Mouse (Mus musculus) intestine, postnatal 0 days (tissue): ENCODE data around the gene Iqschfp. TPM values are rescaled to one million over a fixed set of nuclear protein-coding genes. Genes with fewer than 3 reads are reported as not detected.

Experiments
- ATAC-seq: fragments of 200-750 bp; cut with Nextera tagmentation; 2 replicates; pipeline ENCODE4 v1.8.0; 2017; ENCODE audit warnings: mild to moderate bottlenecking, moderate TSS enrichment, moderate library complexity
- H3K27ac ChIP-seq: fragments of 300-500 bp; sonication (generic); 2 replicates; pipeline ENCODE4 v1.5.1; 2014; ENCODE audit warnings: mild to moderate bottlenecking, low read depth, low read length, moderate library complexity
- H3K27me3 ChIP-seq: fragments of 300-500 bp; sonication (generic); replicated peaks from 2 replicates; pipeline ENCODE4 v1.6.1; 2014; ENCODE audit warnings: low read length, mixed read lengths; ENCODE audit not compliant: control insufficient read depth, insufficient read depth
- H3K36me3 ChIP-seq: fragments of 300-500 bp; sonication (generic); 2 replicates; pipeline ENCODE4 v1.6.1; 2014; ENCODE audit warnings: mild to moderate bottlenecking, moderate library complexity; ENCODE audit not compliant: control insufficient read depth, insufficient read depth
- H3K4me1 ChIP-seq: fragments of 300-500 bp; sonication (generic); replicated peaks from 2 replicates; pipeline ENCODE4 v1.6.1; 2014; ENCODE audit warnings: antibody characterized with exemption, low read length, mixed read lengths; ENCODE audit not compliant: control insufficient read depth, insufficient read depth
- H3K4me2 ChIP-seq: fragments of 300-500 bp; sonication (generic); replicated peaks from 2 replicates; pipeline ENCODE4 v1.6.1; 2014; ENCODE audit warnings: low read depth, mild to moderate bottlenecking, moderate library complexity
- H3K4me3 ChIP-seq: fragments of 300-500 bp; sonication (generic); 2 replicates; pipeline ENCODE4 v1.5.1; 2014; ENCODE audit warnings: low read depth, low read length
- H3K9ac ChIP-seq: fragments of 300-500 bp; sonication (generic); 2 replicates; pipeline ENCODE4 v1.6.1; 2014; ENCODE audit warnings: mild to moderate bottlenecking, low read depth, low read length
- H3K9me3 ChIP-seq: fragments of 300-500 bp; sonication (generic); 2 replicates; pipeline ENCODE4 v1.6.1; 2016; ENCODE audit warnings: mixed run types; ENCODE audit not compliant: control insufficient read depth
- CTCF ChIP-seq: sonication (generic); IDR thresholded peaks from 2 replicates; pipeline ENCODE4 v1.5.1; 2016; ENCODE audit warnings: low read depth, mild to moderate bottlenecking, control low read depth, antibody characterized with exemption, moderate library complexity
- WGBS: fragments of 180-500 bp; shearing (Covaris S2); extraction: QIAGEN DNeasy Blood & Tissue Kit; methylation state at CpG from one replicate; pipeline ENCODE4 v1.1.7; 2014; 5-methylcytosine and 5-hydroxymethylcytosine counted together
- polyA plus RNA-seq: library from polyadenylated mRNA; unstranded; fragments of >200 nt; fragmentation: Nextera tagmentation; extraction: Ambion mirVana; gene quantifications from 2 replicates; pipeline ENCODE4 v1.2.1, GENCODE M21; 2015

Iqschfp gene
- polyA plus RNA-seq, 1 experiment from 2014 or later: 0.37 TPM

- Histone ChIP-seq H3K9ac (no peak overlapping the region), H3K27ac (no peak overlapping the region), H3K4me1 (0 out of 2 replicates have a peak, but pooled peaks cover 7% of the 10 kb centered on the region), H3K36me3 (no peaks in the 10 kb centered on the region), H3K9me3 (no peaks in the 10 kb centered on the region), H3K4me3 (no peak overlapping the region), H3K27me3 (no peaks in the 10 kb centered on the region), H3K4me2 (no peak overlapping the region)
- no peak for ATAC-seq
- TF ChIP-seq CTCF: no peak
- WGBS: 48% methylated on average over 5 of the region's 5 CpGs
Measured at GRCm38 (mm10) chr3:68488316-68488715, 596.3 kb downstream of the Iqschfp start.

- H3K36me3 ChIP-seq: no peaks in the 10 kb centered on the region
- 0 out of 2 replicates have a peak, but pooled peaks cover 8% of the 10 kb centered on the region for H3K4me1 ChIP-seq
- H3K9ac ChIP-seq: no peak overlapping the region
- H3K27me3 ChIP-seq: peaks cover 6% of the 10 kb centered on the region; the same call in 1 of the 2 replicates
- no peak for ATAC-seq
- H3K4me3 ChIP-seq: no peak overlapping the region
- TF ChIP-seq CTCF: no peak
- H3K4me2 ChIP-seq: no peak overlapping the region
- H3K27ac ChIP-seq: no peak overlapping the region
- WGBS: 77% methylated on average over 6 of the region's 6 CpGs
- H3K9me3 ChIP-seq: no peaks in the 10 kb centered on the region
Measured at GRCm38 (mm10) chr3:68491516-68491915, 599.5 kb downstream of the Iqschfp start.

GRCm38 (mm10) chr3:68492066-68492465, 600.0 kb downstream of the Iqschfp start:
- Histone ChIP-seq H3K4me3 (no peak overlapping the region), H3K36me3 (no peaks in the 10 kb centered on the region), H3K27ac (no peak overlapping the region; the same call in 1 of the 2 replicates), H3K4me1 (0 out of 2 replicates have a peak, but pooled peaks cover 8% of the 10 kb centered on the region), H3K9ac (no peak overlapping the region), H3K4me2 (peak overlapping the region; percentile 98; the same call in 1 of the 2 replicates), H3K27me3 (peaks cover 6% of the 10 kb centered on the region; the same call in 1 of the 2 replicates), H3K9me3 (no peaks in the 10 kb centered on the region)
- WGBS: 45% methylated on average over 1 of the region's 1 CpGs
- no peak for ATAC-seq
- no peak for TF ChIP-seq CTCF

GRCm38 (mm10) chr3:68492513-68492912, 600.5 kb downstream of the Iqschfp start:
- no peak overlapping the region for H3K9ac ChIP-seq
- TF ChIP-seq CTCF: no peak
- H3K4me2 ChIP-seq: peak overlapping the region; percentile 98
- H3K27me3 ChIP-seq: peaks cover 6% of the 10 kb centered on the region; the same call in 1 of the 2 replicates
- H3K36me3 ChIP-seq: no peaks in the 10 kb centered on the region
- H3K4me3 ChIP-seq: peak overlapping the region; percentile 72
- no peaks in the 10 kb centered on the region for H3K9me3 ChIP-seq
- 34% methylated on average over 3 of the region's 3 CpGs for WGBS
- no peak for ATAC-seq
- 0 out of 2 replicates have a peak, but pooled peaks cover 8% of the 10 kb centered on the region for H3K4me1 ChIP-seq
- H3K27ac ChIP-seq: peak overlapping the region; percentile 57

GRCm38 (mm10) chr3:68493170-68493585, 601.1 kb downstream of the Iqschfp start:
- peak overlapping the region; percentile 85 for H3K9ac ChIP-seq
- H3K27ac ChIP-seq: peak overlapping the region; percentile 93
- H3K4me2 ChIP-seq: peak overlapping the region; percentile 98
- H3K36me3 ChIP-seq: no peaks in the 10 kb centered on the region
- peaks cover 6% of the 10 kb centered on the region; the same call in 1 of the 2 replicates for H3K27me3 ChIP-seq
- H3K4me3 ChIP-seq: peak overlapping the region; percentile 72
- H3K4me1 ChIP-seq: 0 out of 2 replicates have a peak, but pooled peaks cover 8% of the 10 kb centered on the region
- peak; percentile 73 for ATAC-seq
- no peak; the same call in 1 of the 2 replicates for TF ChIP-seq CTCF
- H3K9me3 ChIP-seq: no peaks in the 10 kb centered on the region
- 1% methylated on average over 12 of the region's 12 CpGs for WGBS

GRCm38 (mm10) chr3:68493586-68494295, 601.7 kb downstream of the Iqschfp start:
- peak; percentile 72 for ATAC-seq
- WGBS: under 1% methylated on average over 66 of the region's 70 CpGs
- H3K27ac ChIP-seq: peak overlapping the region; percentile 93

More at GRCm38 (mm10) chr3:68493586-68494295, 601.7 kb downstream of the Iqschfp start:
- Histone ChIP-seq H3K4me2 (peak overlapping the region; percentile 98), H3K4me1 (0 out of 2 replicates have a peak, but pooled peaks cover 8% of the 10 kb centered on the region), H3K4me3 (peak overlapping the region; percentile 72), H3K36me3 (no peaks in the 10 kb centered on the region), H3K9me3 (no peaks in the 10 kb centered on the region), H3K9ac (peak overlapping the region; percentile 85), H3K27me3 (peaks cover 6% of the 10 kb centered on the region; the same call in 1 of the 2 replicates)
- peak; percentile 47 for TF ChIP-seq CTCF
